Mouse (Mus musculus) B cell, adult 2 months (primary cell): ENCODE data around the gene Tnfsfm13.
"Not testable (repeated sequence)": the region's sequence is repeated elsewhere in the genome, so short reads cannot be mapped to it uniquely, and the experiment has no call there.

Experiments used
- DNase-seq, 2 experiments: peaks; one replicate each; pipeline ENCODE4 v3.0.0; 2022

Tnfsfm13 gene

GRCm38 (mm10) chr11:69703814-69704612 is 8.1 kb upstream of the Tnfsfm13 start:
- no peak for DNase-seq

- DNase-seq: not testable (repeated sequence)
Measured at GRCm38 (mm10) chr11:69703381-69703780, 7.5 kb upstream of the Tnfsfm13 start.

GRCm38 (mm10) chr11:69702886-69703285 is 7.0 kb upstream of the Tnfsfm13 start:
- not testable (repeated sequence) for DNase-seq

GRCm38 (mm10) chr11:69699595-69699994 is 3.7 kb upstream of the Tnfsfm13 start:
- DNase-seq: no peak

GRCm38 (mm10) chr11:69698574-69698973 is 2.7 kb upstream of the Tnfsfm13 start:
- DNase-seq: peak in 1 of 2 experiments; percentile 15

- no peak for DNase-seq
Measured at GRCm38 (mm10) chr11:69697396-69697795, 1.5 kb upstream of the Tnfsfm13 start.

GRCm38 (mm10) chr11:69695046-69695360 is 895 bp downstream of the Tnfsfm13 start:
- no peak for DNase-seq

- DNase-seq: no peak
Measured at GRCm38 (mm10) chr11:69693421-69693965, 2.4 kb downstream of the Tnfsfm13 start.

GRCm38 (mm10) chr11:69692863-69693262 is 3.0 kb downstream of the Tnfsfm13 start:
- no peak for DNase-seq

GRCm38 (mm10) chr11:69692196-69692811 is 3.6 kb downstream of the Tnfsfm13 start:
- DNase-seq: no peak

GRCm38 (mm10) chr11:69689891-69690290 is 6.0 kb downstream of the Tnfsfm13 start:
- no peak for DNase-seq

- DNase-seq: no peak
Measured at GRCm38 (mm10) chr11:69687061-69687460, 8.8 kb downstream of the Tnfsfm13 start.

GRCm38 (mm10) chr11:69686377-69686776 is 9.5 kb downstream of the Tnfsfm13 start:
- DNase-seq: no peak

GRCm38 (mm10) chr11:69685526-69686148 is 10.3 kb downstream of the Tnfsfm13 start, which contains the start of gene Tnfsf13:
Gene Tnfsf13 (minus strand): TSS chr11:69685784.
- no peak for DNase-seq

GRCm38 (mm10) chr11:69684936-69685335 is 11.0 kb downstream of the Tnfsfm13 start:
- DNase-seq: no peak

GRCm38 (mm10) chr11:69684128-69684745 is 11.7 kb downstream of the Tnfsfm13 start:
- DNase-seq: no peak

GRCm38 (mm10) chr11:69683576-69683975 is 12.3 kb downstream of the Tnfsfm13 start:
- no peak for DNase-seq

- DNase-seq: peak; percentile 88 to 89
Measured at GRCm38 (mm10) chr11:69682840-69683533, 12.9 kb downstream of the Tnfsfm13 start.

GRCm38 (mm10) chr11:69682209-69682839 is 13.6 kb downstream of the Tnfsfm13 start:
- DNase-seq: no peak

- DNase-seq: peak; percentile 96 to 97
Measured at GRCm38 (mm10) chr11:69681314-69682208, 14.3 kb downstream of the Tnfsfm13 start, which contains the start of gene Senp3. Gene Senp3 (minus strand): TSS chr11:69682084.
